Mouse (Mus musculus): ENCODE data around the gene Baz2a. TPM values are rescaled to one million over a fixed set of nuclear protein-coding genes. Genes with fewer than 3 reads are reported as not detected.

The Baz2a gene
- polyA plus RNA-seq, 1 experiment from 2014 or later = 6.6 TPM

GRCm38 (mm10) chr10:128175302-128175701 is 83.9 kb downstream of the Baz2a start:
- H3K9me3 ChIP-seq (replicated peaks; ENCODE audit: control insufficient read depth, low read length) = no peaks in the 10 kb centered on the region
- peak overlapping the region; percentile 85 for H3K4me3 ChIP-seq (ENCODE audit: low read length)
- H3K36me3 ChIP-seq (ENCODE audit: control insufficient read depth, insufficient read depth) = no peaks in the 10 kb centered on the region
- WGBS = 3% methylated on average over 3 of the region's 3 CpGs
- H3K4me2 ChIP-seq (ENCODE audit: low read depth, low read length) = peak overlapping the region; percentile 88
- no peak for ATAC-seq (replicated peaks; ENCODE audit: extremely low read depth, insufficient read depth, low FRiP score)
- no peaks in the 10 kb centered on the region for H3K27me3 ChIP-seq (ENCODE audit: control insufficient read depth, insufficient read depth, low read length)
- H3K27ac ChIP-seq (ENCODE audit: low read length) = peak overlapping the region; percentile 95
- H3K9ac ChIP-seq (ENCODE audit: low read length) = peak overlapping the region; percentile 81
- peaks cover 27% of the 10 kb centered on the region for H3K4me1 ChIP-seq (ENCODE audit: control insufficient read depth, insufficient read depth, low read length)

- under 1% methylated on average over 17 of the region's 17 CpGs for WGBS
- Histone ChIP-seq H3K4me3 (ENCODE audit: low read length) (peak overlapping the region; percentile 85), H3K4me2 (ENCODE audit: low read depth, low read length) (peak overlapping the region; percentile 88), H3K27me3 (ENCODE audit: control insufficient read depth, insufficient read depth, low read length) (no peaks in the 10 kb centered on the region), H3K36me3 (ENCODE audit: control insufficient read depth, insufficient read depth) (no peaks in the 10 kb centered on the region), H3K27ac (ENCODE audit: low read length) (peak overlapping the region; percentile 95), H3K4me1 (ENCODE audit: control insufficient read depth, insufficient read depth, low read length) (peaks cover 27% of the 10 kb centered on the region), H3K9ac (ENCODE audit: low read length) (peak overlapping the region; percentile 81), H3K9me3 (replicated peaks; ENCODE audit: control insufficient read depth, low read length) (no peaks in the 10 kb centered on the region)
- ATAC-seq (replicated peaks; ENCODE audit: extremely low read depth, insufficient read depth, low FRiP score) = peak; percentile 91
Observed at GRCm38 (mm10) chr10:128175996-128176755, 84.8 kb downstream of the Baz2a start.

GRCm38 (mm10) chr10:128177316-128177715 is 85.9 kb downstream of the Baz2a start:
- no peaks in the 10 kb centered on the region for H3K36me3 ChIP-seq (ENCODE audit: control insufficient read depth, insufficient read depth)
- no peak overlapping the region for H3K9ac ChIP-seq (ENCODE audit: low read length)
- H3K4me2 ChIP-seq (ENCODE audit: low read depth, low read length) = no peak overlapping the region
- H3K4me3 ChIP-seq (ENCODE audit: low read length) = no peak overlapping the region
- H3K9me3 ChIP-seq (replicated peaks; ENCODE audit: control insufficient read depth, low read length) = no peaks in the 10 kb centered on the region
- WGBS = 76% methylated on average over 4 of the region's 4 CpGs
- ATAC-seq (replicated peaks; ENCODE audit: extremely low read depth, insufficient read depth, low FRiP score) = no peak
- H3K27ac ChIP-seq (ENCODE audit: low read length) = no peak overlapping the region
- H3K27me3 ChIP-seq (ENCODE audit: control insufficient read depth, insufficient read depth, low read length) = no peaks in the 10 kb centered on the region
- peaks cover 27% of the 10 kb centered on the region for H3K4me1 ChIP-seq (ENCODE audit: control insufficient read depth, insufficient read depth, low read length)

MicroRNAs encoded within 50 kb of the gene (microRNA counts, 519-probe panel; counts per million panel counts)
- not detected for microRNA mmu-miR-677

Small RNA genes within 50 kb of the gene (microRNA-seq; reads per million reads assigned to microRNA genes)
- gene Mir677 = 15.1 reads per million, percentile 31 among the genes with 10 or more reads in this experiment

Other genes with a start within 250 kb of the Baz2a start
- gene Rdh19, start 241.6 kb upstream of the Baz2a start, polyA plus RNA-seq (2015; fragmentation: Nextera tagmentation; extraction: Ambion mirVana) = not detected in 2 replicates
- gene Rdh16f2, start 225.1 kb upstream of the Baz2a start, polyA plus RNA-seq (2015; fragmentation: Nextera tagmentation; extraction: Ambion mirVana) = not detected in 2 replicates
- not detected in 2 replicates for gene Rdh7, start 202.8 kb upstream of the Baz2a start, polyA plus RNA-seq (2015; fragmentation: Nextera tagmentation; extraction: Ambion mirVana)
- not detected in 2 replicates for gene Sdr9c7, start 193.1 kb upstream of the Baz2a start, polyA plus RNA-seq (2015; fragmentation: Nextera tagmentation; extraction: Ambion mirVana)
- gene Hsd17b6, start 84.0 kb upstream of the Baz2a start, polyA plus RNA-seq (2015; fragmentation: Nextera tagmentation; extraction: Ambion mirVana) = not detected in 2 replicates
- 45.8 and 50.8 TPM in 2 replicates for gene Prim1, start 76.4 kb upstream of the Baz2a start, polyA plus RNA-seq (2015; fragmentation: Nextera tagmentation; extraction: Ambion mirVana)
- gene Naca, start 56.0 kb upstream of the Baz2a start, polyA plus RNA-seq (2015; fragmentation: Nextera tagmentation; extraction: Ambion mirVana) = 419 and 441 TPM in 2 replicates
- 263 and 278 TPM in 2 replicates for gene Ptges3, start 32.6 kb upstream of the Baz2a start, polyA plus RNA-seq (2015; fragmentation: Nextera tagmentation; extraction: Ambion mirVana)
- gene Atp5b, start 8.3 kb upstream of the Baz2a start, polyA plus RNA-seq (2015; fragmentation: Nextera tagmentation; extraction: Ambion mirVana) = 6,748 and 7,106 TPM in 2 replicates
- gene Rbms2, start 88.7 kb downstream of the Baz2a start, polyA plus RNA-seq (2015; fragmentation: Nextera tagmentation; extraction: Ambion mirVana) = 35.8 and 37.7 TPM in 2 replicates
- 0.88 and 1.0 TPM in 2 replicates for gene Gls2, start 102.9 kb downstream of the Baz2a start, polyA plus RNA-seq (2015; fragmentation: Nextera tagmentation; extraction: Ambion mirVana)
- 45.1 and 46.1 TPM in 2 replicates for gene Spryd4, start 120.2 kb downstream of the Baz2a start, polyA plus RNA-seq (2015; fragmentation: Nextera tagmentation; extraction: Ambion mirVana)
- gene Mip, start 134.3 kb downstream of the Baz2a start, polyA plus RNA-seq (2015; fragmentation: Nextera tagmentation; extraction: Ambion mirVana) = not detected in 2 replicates
- gene Timeless, start 140.5 kb downstream of the Baz2a start, polyA plus RNA-seq (2015; fragmentation: Nextera tagmentation; extraction: Ambion mirVana) = 29.6 and 30.4 TPM in 2 replicates
- 0.17 TPM in 1 of 2 replicates, not detected in the other for gene Apon, start 162.5 kb downstream of the Baz2a start, polyA plus RNA-seq (2015; fragmentation: Nextera tagmentation; extraction: Ambion mirVana)
- 0.15 and 0.26 TPM in 2 replicates for gene Apof, start 177.1 kb downstream of the Baz2a start, polyA plus RNA-seq (2015; fragmentation: Nextera tagmentation; extraction: Ambion mirVana)
- gene Stat2, start 179.0 kb downstream of the Baz2a start, polyA plus RNA-seq (2015; fragmentation: Nextera tagmentation; extraction: Ambion mirVana) = 11.3 and 11.8 TPM in 2 replicates
- 4.3 and 6.0 TPM in 2 replicates for gene Il23a, start 207.2 kb downstream of the Baz2a start, polyA plus RNA-seq (2015; fragmentation: Nextera tagmentation; extraction: Ambion mirVana)
- gene Pan2, start 211.8 kb downstream of the Baz2a start, polyA plus RNA-seq (2015; fragmentation: Nextera tagmentation; extraction: Ambion mirVana) = 26.1 and 28.1 TPM in 2 replicates
- 184 and 195 TPM in 2 replicates for gene Cnpy2, start 230.9 kb downstream of the Baz2a start, polyA plus RNA-seq (2015; fragmentation: Nextera tagmentation; extraction: Ambion mirVana)
- gene Cs, start 246.2 kb downstream of the Baz2a start, polyA plus RNA-seq (2015; fragmentation: Nextera tagmentation; extraction: Ambion mirVana) = 567 and 572 TPM in 2 replicates

Measured in heart, embryonic 16.5 days (tissue).